Mouse (Mus musculus) forebrain, embryonic 13.5 days (tissue): ENCODE data around the gene Dnal1. TPM values are rescaled to one million over a fixed set of nuclear protein-coding genes. Genes with fewer than 3 reads are reported as not detected.

ENCODE experiments used
- ATAC-seq: fragments of 200-750 bp; cut with Nextera tagmentation; 2 replicates; pipeline ENCODE4 v1.8.0; 2017
- H3K27ac ChIP-seq: fragments of 300-500 bp; sonication (generic); 2 replicates; pipeline ENCODE4 v1.5.1; 2015; ENCODE audit warnings: inconsistent platforms, mild to moderate bottlenecking, moderate library complexity
- H3K27me3 ChIP-seq: fragments of 300-500 bp; sonication (generic); 2 replicates; pipeline ENCODE4 v1.6.1; 2015; ENCODE audit warnings: mild to moderate bottlenecking, inconsistent platforms
- H3K36me3 ChIP-seq: fragments of 300-500 bp; sonication (generic); 2 replicates; pipeline ENCODE4 v1.6.1; 2015; ENCODE audit warnings: mild to moderate bottlenecking, inconsistent platforms; ENCODE audit not compliant: poor library complexity, severe bottlenecking
- H3K4me1 ChIP-seq: fragments of 300-500 bp; sonication (generic); 2 replicates; pipeline ENCODE4 v1.6.1; 2015; ENCODE audit warnings: inconsistent platforms
- H3K4me2 ChIP-seq: fragments of 300-500 bp; sonication (generic); 2 replicates; pipeline ENCODE4 v1.6.1; 2015; ENCODE audit warnings: inconsistent platforms, mild to moderate bottlenecking, moderate library complexity
- H3K4me3 ChIP-seq: fragments of 300-500 bp; sonication (generic); 2 replicates; pipeline ENCODE4 v1.5.1; 2015; ENCODE audit warnings: mild to moderate bottlenecking, inconsistent platforms
- H3K9ac ChIP-seq: fragments of 300-500 bp; sonication (generic); 2 replicates; pipeline ENCODE4 v1.6.1; 2015; ENCODE audit warnings: mild to moderate bottlenecking, inconsistent platforms
- H3K9me3 ChIP-seq: fragments of 300-500 bp; sonication (generic); replicated peaks from 2 replicates; pipeline ENCODE4 v1.6.1; 2016; ENCODE audit warnings: inconsistent platforms
- WGBS: fragments of 180-500 bp; shearing (Covaris S2); methylation state at CpG from one replicate; pipeline ENCODE4 v1.1.7; 2015; 5-methylcytosine and 5-hydroxymethylcytosine counted together
- polyA plus RNA-seq: library from polyadenylated mRNA; unstranded; fragments of >200 nt; fragmentation: Nextera tagmentation; extraction: Ambion mirVana; gene quantifications from 2 replicates; pipeline ENCODE4 v1.2.1, GENCODE M21; 2015

The Dnal1 gene
- polyA plus RNA-seq, 1 experiment from 2014 or later, result 11.0 TPM

DNA sequence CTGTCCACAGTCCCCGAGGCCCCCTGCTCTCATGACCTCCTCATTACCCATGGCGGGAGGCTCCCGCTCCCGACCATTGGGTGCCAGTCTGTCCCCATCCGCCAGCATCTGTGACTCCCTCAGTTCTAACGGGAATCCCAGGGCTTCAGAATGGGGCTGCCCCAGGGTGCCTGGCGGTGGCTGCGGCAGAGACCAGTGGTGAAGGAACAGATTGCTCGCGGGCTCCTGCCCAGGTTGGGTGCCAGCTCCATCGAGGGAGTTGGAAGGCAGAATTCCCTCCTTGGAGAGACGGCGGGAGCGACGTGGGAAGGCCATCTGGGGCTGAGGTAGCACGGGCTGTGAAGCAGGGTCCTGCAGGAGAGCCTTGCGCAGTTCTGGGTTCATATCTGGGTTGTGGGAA lies 58.7 kb downstream of the Dnal1 start:
- WGBS, result 87% methylated on average over 17 of the region's 17 CpGs
- Histone ChIP-seq H3K27me3 (no peaks in the 10 kb centered on the region), H3K9me3 (no peaks in the 10 kb centered on the region), H3K27ac (no peak overlapping the region), H3K4me2 (no peak overlapping the region), H3K4me3 (no peak overlapping the region), H3K9ac (no peak overlapping the region), H3K4me1 (peaks cover 42% of the 10 kb centered on the region), H3K36me3 (peaks cover 31% of the 10 kb centered on the region)
- no peak for ATAC-seq

DNA sequence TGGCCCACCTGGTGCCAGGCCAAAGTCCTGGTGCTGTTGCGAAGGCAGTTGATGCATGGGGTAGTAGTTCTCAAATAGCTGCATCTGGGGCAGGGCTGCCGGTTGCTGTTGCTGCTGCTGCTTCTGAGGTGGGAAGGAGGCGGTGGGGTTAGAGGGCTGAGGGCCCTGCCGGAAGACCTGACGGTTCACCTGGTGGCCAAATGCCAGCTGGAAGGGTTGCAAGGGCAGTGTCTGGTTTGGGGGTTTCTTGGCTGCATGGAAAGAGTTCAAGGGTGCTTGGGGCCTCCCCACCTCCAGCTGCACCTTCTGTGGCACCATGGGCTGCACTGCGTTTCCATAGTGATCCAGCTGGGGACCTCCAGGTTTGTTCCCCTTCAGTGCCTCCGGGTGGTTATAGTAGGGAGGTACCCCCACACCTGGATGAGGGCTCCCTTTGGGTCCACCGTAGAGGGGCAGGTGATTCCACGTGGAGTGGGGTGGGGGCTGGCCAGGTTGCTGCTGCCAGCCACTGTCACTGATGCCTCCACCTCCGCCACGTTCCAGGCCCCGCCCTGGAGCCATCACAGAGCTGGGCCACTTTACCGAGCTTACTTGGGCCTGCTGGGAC lies 59.2 kb downstream of the Dnal1 start:
- Histone ChIP-seq H3K9ac (no peak overlapping the region), H3K4me1 (peaks cover 47% of the 10 kb centered on the region), H3K9me3 (no peaks in the 10 kb centered on the region), H3K27me3 (no peaks in the 10 kb centered on the region), H3K27ac (no peak overlapping the region), H3K36me3 (peaks cover 31% of the 10 kb centered on the region), H3K4me3 (no peak overlapping the region), H3K4me2 (no peak overlapping the region)
- ATAC-seq, result no peak
- WGBS, result 95% methylated on average over 13 of the region's 13 CpGs

DNA sequence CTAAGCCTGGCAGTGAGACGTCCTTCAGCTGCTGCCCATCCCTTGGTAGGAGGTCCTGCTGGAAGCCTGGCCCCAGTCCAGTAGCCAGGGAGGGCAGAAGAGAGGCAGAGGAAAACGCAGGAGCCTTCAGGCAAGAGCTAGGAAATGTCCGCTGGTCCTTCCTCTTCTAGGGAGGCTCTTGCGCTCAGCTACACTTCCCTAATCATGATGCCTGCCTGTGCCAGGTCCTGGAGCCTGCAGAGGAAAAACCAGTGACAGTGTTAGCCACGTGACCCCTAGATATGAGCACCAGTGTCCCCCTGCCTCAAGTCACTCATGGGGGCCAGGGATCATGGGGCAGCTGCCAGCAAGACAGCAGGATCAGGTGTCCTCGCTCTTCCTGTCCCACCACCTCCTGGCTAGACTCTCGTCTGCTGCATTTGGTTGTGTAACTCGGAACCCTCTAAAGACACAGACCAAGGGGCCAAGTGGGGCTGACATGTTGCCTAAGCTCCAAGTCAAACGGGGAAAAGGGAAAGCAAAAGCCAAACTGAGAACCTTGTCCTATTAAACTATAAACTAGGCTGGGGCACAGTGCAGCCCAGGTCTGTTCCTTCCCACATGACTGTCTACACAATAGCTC lies 60.1 kb downstream of the Dnal1 start:
- no peak for ATAC-seq
- WGBS, result 87% methylated on average over 9 of the region's 9 CpGs
- no peak overlapping the region for H3K4me3 ChIP-seq
- H3K36me3 ChIP-seq, result peaks cover 31% of the 10 kb centered on the region
- no peaks in the 10 kb centered on the region for H3K27me3 ChIP-seq
- H3K4me2 ChIP-seq, result no peak overlapping the region
- no peaks in the 10 kb centered on the region for H3K9me3 ChIP-seq
- H3K9ac ChIP-seq, result no peak overlapping the region
- peaks cover 54% of the 10 kb centered on the region for H3K4me1 ChIP-seq
- H3K27ac ChIP-seq, result no peak overlapping the region

DNA sequence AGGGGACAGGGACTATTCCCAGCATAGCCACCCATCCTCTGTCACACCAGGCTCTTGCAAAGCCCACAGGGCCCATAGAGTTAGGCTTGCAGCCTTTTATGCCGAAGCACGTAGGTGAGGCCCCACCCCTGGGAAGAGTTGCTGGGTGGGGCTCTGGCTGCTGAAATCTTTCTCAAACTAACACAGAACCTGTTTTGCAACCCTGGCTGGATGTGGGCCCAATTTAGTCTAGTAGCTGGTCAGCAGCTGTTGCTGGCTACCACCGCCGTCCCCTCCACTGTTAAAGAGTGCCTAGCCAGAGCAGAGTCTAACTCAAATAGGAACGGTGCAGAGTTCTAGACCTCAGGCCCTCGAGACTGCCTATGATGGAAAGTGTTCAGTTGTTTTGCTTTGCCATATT lies 60.7 kb downstream of the Dnal1 start:
- Histone ChIP-seq H3K4me2 (no peak overlapping the region), H3K9ac (no peak overlapping the region), H3K9me3 (no peaks in the 10 kb centered on the region), H3K4me1 (peaks cover 57% of the 10 kb centered on the region), H3K4me3 (no peak overlapping the region), H3K36me3 (peaks cover 31% of the 10 kb centered on the region), H3K27ac (no peak overlapping the region; the same call in 1 of the 2 replicates), H3K27me3 (no peaks in the 10 kb centered on the region)
- ATAC-seq, result no peak
- WGBS, result 86% methylated on average over 6 of the region's 6 CpGs

DNA sequence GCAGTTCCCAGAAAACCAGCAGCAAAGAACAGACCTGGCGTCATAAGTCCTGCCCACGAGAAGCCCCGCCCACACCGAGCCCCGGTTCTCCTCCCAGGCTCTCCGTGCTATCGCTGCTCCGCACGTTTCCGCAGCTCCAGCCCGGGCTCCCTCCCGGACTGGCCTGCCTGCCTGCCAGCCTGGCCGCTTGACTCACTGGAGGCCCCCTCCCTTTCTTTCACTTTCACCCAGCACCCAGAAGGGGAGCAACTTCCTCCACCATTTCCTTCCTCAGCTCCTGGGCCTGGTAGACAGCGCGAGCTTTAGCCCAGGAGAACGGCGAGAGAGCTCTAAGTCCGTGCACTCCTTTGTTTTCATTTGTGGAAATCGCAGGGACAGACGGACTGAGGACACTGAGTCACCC lies 61.5 kb downstream of the Dnal1 start:
- H3K4me1 ChIP-seq, result peaks cover 65% of the 10 kb centered on the region
- WGBS, result under 1% methylated on average over 20 of the region's 20 CpGs
- peak overlapping the region; percentile 76 for H3K9ac ChIP-seq

DNA sequence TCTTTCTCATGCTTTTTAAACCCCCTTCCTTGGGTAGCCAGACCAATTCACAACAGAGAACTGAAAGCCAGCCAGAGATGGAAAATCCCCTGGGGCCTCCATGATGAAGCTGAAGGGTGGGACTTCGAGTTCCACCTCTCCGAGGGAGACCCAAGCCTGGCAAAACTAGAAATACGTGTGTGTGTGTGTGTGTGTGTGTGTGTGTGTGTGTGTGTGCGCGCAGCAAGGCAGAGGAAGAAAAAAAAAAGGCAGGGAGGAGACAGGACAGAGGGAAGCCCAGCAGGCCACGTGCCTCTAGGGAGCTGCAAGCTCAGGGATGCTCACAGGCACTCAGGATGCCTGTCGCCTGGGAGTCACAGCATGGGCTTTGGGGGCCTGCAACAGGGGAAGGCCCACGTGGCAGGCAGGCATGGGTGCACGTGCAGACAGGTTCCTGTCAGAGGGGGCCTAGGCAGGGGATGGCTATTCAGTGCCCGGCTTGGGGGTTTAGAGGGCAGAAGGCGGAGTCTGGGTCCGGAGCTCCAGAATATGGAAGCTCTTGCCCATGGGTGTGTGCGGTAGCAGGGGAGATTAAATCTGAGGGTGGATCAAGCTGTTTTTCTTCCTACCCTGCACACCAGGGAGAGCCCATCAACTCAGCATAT lies 62.1 kb downstream of the Dnal1 start:
- peak; percentile 39 for ATAC-seq
- peak overlapping the region; percentile 95 for H3K27ac ChIP-seq
- H3K36me3 ChIP-seq, result peaks cover 29% of the 10 kb centered on the region
- H3K4me3 ChIP-seq, result peak overlapping the region; percentile 39
- H3K9me3 ChIP-seq, result no peaks in the 10 kb centered on the region
- H3K4me2 ChIP-seq, result peak overlapping the region; percentile 70
- peaks cover 71% of the 10 kb centered on the region for H3K4me1 ChIP-seq
- no peaks in the 10 kb centered on the region for H3K27me3 ChIP-seq
- H3K9ac ChIP-seq, result peak overlapping the region; percentile 76
- 4% methylated on average over 13 of the region's 13 CpGs for WGBS

More for the DNA sequence above, 61.5 kb downstream of the Dnal1 start:
- ATAC-seq, result peak; percentile 88
- H3K36me3 ChIP-seq, result peaks cover 31% of the 10 kb centered on the region
- peak overlapping the region; percentile 39 for H3K4me3 ChIP-seq
- no peaks in the 10 kb centered on the region for H3K9me3 ChIP-seq
- H3K27ac ChIP-seq, result peak overlapping the region; percentile 95
- no peaks in the 10 kb centered on the region for H3K27me3 ChIP-seq
- H3K4me2 ChIP-seq, result peak overlapping the region; percentile 70

DNA sequence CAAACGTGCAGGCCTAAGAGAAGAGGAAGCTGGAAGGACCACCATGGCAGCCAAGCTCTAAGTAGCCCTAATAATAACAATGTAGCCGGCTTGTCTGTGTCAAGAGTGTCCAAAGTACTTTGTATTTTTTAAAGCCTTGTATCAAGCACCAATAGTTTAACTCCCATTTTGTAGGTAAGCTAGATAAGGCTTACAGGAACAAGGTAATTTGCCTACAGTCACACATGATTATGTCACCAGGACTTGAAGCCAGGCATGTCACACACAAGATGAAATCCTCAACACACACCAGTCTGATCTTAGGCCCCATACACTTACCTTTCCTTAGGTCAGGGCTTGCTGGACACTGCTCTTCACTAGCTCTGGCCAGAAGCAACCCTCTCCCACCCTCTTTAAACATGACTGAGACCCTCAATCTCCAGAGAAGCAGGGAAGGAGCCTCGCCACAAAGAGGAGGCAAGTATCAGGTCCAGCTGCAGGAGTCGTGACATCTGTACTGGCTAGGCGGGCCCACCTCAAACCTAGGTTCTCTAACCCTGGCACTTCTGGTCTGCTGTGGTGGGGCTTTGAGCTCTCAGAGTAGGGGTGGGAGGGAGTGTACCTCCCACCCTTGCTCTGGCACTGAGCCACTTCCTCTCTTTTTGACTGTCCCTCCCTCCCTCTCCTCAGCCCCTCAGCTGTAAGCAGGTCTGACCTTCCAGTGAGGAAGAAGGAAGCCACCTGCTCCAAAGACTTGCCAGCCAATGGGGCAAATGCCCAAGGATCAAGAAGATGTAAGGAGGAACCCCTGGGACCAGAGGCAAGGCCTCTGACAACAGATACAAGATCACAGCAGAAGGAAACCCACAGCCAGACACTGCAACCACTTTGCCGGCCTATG lies 63.0 kb downstream of the Dnal1 start:
- Histone ChIP-seq H3K9me3 (no peaks in the 10 kb centered on the region), H3K27ac (peak overlapping the region; percentile 95), H3K36me3 (peaks cover 21% of the 10 kb centered on the region), H3K4me3 (no peak overlapping the region), H3K4me2 (peak overlapping the region; percentile 70; the same call in 1 of the 2 replicates), H3K4me1 (peaks cover 79% of the 10 kb centered on the region), H3K27me3 (no peaks in the 10 kb centered on the region), H3K9ac (peak overlapping the region; percentile 76; the same call in 1 of the 2 replicates)
- 43% methylated on average over 6 of the region's 6 CpGs for WGBS
- no peak for ATAC-seq

DNA sequence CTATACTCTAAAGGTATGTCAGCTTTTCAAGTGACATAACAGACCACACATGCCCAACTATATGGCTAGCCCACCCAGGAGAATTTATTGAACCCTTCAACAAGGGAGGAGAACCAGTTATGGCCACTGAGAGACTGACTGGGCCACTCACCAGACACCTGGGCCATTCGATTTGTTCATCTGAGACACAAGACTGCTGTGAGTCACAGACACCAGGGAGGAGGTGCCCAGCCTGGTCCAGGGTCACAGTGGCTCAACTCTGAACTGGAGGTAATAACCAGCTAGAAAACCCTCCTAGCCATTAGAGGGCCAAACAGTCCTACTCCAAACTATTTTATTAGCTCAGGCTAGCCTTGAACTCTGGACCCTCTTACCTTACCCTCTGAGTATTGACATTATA lies 63.9 kb downstream of the Dnal1 start:
- Histone ChIP-seq H3K4me2 (no peak overlapping the region), H3K4me1 (peaks cover 79% of the 10 kb centered on the region), H3K36me3 (peaks cover 11% of the 10 kb centered on the region), H3K9me3 (no peaks in the 10 kb centered on the region), H3K4me3 (no peak overlapping the region), H3K9ac (no peak overlapping the region), H3K27ac (no peak overlapping the region), H3K27me3 (no peaks in the 10 kb centered on the region)
- no peak for ATAC-seq
- WGBS, result 75% methylated on average over 1 of the region's 1 CpGs

DNA sequence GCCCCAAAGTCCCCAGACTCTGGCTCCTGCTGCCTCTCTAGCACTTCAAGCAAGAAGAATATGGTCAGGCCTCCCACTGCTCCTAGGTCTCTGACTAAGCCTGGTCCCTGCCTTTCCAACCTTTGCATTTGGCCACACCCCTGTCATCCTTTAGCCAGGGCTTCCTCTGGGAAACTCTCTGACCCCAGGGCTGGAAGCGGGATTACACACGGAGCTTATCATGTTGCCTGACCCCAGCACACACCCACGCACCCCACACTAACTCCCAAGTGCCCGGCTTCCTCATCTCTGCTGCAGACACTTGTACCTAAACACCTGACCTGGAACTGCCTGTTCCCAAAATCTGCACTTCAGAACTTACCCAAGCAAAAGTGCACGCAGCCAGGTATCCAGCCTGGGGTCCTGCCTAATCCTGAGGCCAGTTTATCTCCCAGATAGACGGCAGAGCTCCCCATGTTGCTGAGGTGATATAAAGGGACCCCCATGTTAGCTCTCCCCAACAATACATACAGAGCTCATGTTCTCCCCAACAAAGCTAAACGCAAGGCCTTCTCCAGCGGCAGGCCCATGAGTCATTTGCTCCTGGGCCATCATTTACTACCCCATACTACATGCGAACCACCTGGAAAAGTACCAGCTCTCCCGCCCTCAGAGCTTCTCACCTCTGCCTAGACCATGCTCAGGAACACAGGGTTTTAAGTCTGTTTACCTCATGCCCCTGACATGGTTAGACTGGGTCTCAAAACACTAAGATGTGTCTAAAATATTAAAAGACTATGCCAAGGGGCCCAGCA lies 64.7 kb downstream of the Dnal1 start:
- ATAC-seq, result no peak
- H3K36me3 ChIP-seq, result peaks cover 3% of the 10 kb centered on the region; the same call in 1 of the 2 replicates
- 69% methylated on average over 10 of the region's 10 CpGs for WGBS
- H3K27ac ChIP-seq, result no peak overlapping the region
- no peaks in the 10 kb centered on the region for H3K27me3 ChIP-seq
- H3K9ac ChIP-seq, result 0 out of 2 replicates have a peak overlapping the region, but pooled peaks have one; percentile 1
- peaks cover 76% of the 10 kb centered on the region for H3K4me1 ChIP-seq
- H3K4me2 ChIP-seq, result no peak overlapping the region
- H3K4me3 ChIP-seq, result no peak overlapping the region
- H3K9me3 ChIP-seq, result no peaks in the 10 kb centered on the region

DNA sequence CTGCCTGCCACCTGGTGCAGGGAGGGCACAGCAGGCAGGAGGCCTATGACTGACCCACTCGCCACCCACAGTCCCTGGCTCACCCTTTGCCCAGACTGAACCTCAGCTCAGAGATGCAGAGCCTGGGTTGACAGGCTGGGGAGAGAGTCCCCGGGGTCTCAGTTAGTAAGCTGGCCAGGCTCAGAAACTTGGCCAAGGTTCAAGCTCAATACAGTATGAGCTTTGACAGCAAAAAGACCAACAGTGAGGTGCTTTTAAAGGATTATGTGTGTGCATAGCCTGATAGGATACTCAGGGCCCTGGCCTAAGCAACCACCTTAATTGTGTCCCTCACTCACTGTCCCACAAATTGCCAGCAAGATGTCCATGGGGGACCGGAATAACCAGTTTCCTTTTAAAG lies 65.9 kb downstream of the Dnal1 start:
- peaks cover 77% of the 10 kb centered on the region for H3K4me1 ChIP-seq

More for the DNA sequence above, 65.9 kb downstream of the Dnal1 start:
- H3K4me2 ChIP-seq, result peak overlapping the region; percentile 46; the same call in 1 of the 2 replicates
- H3K36me3 ChIP-seq, result no peaks in the 10 kb centered on the region
- no peaks in the 10 kb centered on the region for H3K9me3 ChIP-seq
- H3K27me3 ChIP-seq, result no peaks in the 10 kb centered on the region
- ATAC-seq, result no peak
- peak overlapping the region; percentile 85 for H3K27ac ChIP-seq
- H3K9ac ChIP-seq, result no peak overlapping the region
- no peak overlapping the region for H3K4me3 ChIP-seq
- WGBS, result 48% methylated on average over 3 of the region's 3 CpGs
